In the genomic region with DNA sequence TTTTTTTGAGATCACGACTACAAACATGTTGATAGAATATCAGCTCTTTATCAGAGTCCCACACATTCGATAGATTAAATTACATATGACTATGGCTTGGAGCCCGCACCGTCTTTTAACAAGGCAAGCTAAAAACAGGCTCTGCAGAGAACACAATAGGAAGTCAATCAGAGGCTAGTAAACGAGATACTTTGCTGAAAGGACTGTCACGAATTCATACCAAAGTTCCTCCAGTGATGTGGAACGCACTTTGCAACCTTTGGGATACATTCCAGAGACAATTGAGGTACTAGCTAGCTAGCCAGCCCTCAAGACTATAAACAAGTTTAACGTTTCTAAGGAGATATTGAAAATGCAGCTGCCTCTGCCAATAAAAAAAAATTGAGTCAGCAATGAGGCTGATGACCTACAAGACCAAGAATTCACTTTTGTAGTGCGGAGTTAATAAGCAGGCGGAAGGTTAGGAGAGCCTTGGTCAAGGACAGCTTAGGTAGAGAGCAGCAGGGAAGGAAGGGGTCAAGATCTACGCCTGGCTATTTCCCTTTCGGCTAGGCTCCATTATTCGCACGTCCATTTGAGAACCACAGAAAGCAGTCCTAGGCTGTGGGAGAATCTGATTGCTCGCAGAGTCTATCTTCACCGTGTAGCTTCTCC, we compare ENCODE assay signal across 8 mouse cellular contexts. TPM values are rescaled to one million over a fixed set of nuclear protein-coding genes. Genes with fewer than 3 reads are reported as not detected.
DNase-seq lines count a peak whose midpoint lies in the region; ATAC-seq and TF ChIP-seq lines count a peak whose summit lies in the region.

No protein-coding gene starts in this region.

- ATAC-seq in heart, embryonic 11.5 days (replicated peaks; ENCODE audit: insufficient number of reproducible peaks, low FRiP score, low TSS enrichment), result no peak; the same call in 1 of the 2 replicates
- ATAC-seq in heart, embryonic 13.5 days (ENCODE audit: extremely low read depth, insufficient number of reproducible peaks, low FRiP score, low TSS enrichment), result no peak
- no peak for ATAC-seq in limb, embryonic 11.5 days (ENCODE audit: insufficient number of reproducible peaks, low FRiP score, low TSS enrichment, low read depth)
- no peak for ATAC-seq in monocyte, adult 5-6 weeks (replicated peaks; ENCODE audit: insufficient number of reproducible peaks, low FRiP score, low TSS enrichment, poor library complexity, severe bottlenecking)

- no peak for TF ChIP-seq POLR2A in olfactory bulb, adult 2 months (IDR thresholded peaks at IDR 0.05; ENCODE audit: insufficient read depth, low read depth, low read length)

- no peaks in the 10 kb centered on the region for H3K9me3 ChIP-seq in heart, embryonic 11.5 days (replicated peaks; ENCODE audit: control insufficient read depth, low read length)
- no peaks in the 10 kb centered on the region for H3K9me3 ChIP-seq in heart, embryonic 13.5 days
- H3K9me3 ChIP-seq in limb, embryonic 11.5 days (ENCODE audit: control insufficient read depth, low read length), result no peaks in the 10 kb centered on the region

- H3K27me3 ChIP-seq in heart, embryonic 11.5 days (ENCODE audit: control insufficient read depth, insufficient read depth, low read length), result no peaks in the 10 kb centered on the region
- no peaks in the 10 kb centered on the region for H3K27me3 ChIP-seq in heart, embryonic 13.5 days (replicated peaks)
- no peaks in the 10 kb centered on the region for H3K27me3 ChIP-seq in limb, embryonic 11.5 days (ENCODE audit: control insufficient read depth, insufficient read depth, low read length)

- no peak for DNase-seq in heart, adult 11 months
- DNase-seq in urinary bladder, postnatal 36 days (ENCODE audit: low spot score in 2 of 2), result peak; percentile 7 to 18
- no peak for DNase-seq in urinary bladder, postnatal 10 days (ENCODE audit: low spot score)
- peak; percentile 53 for DNase-seq in limb, embryonic 11.5 days (ENCODE audit: low spot score)

- peak overlapping the region; percentile 99 for H3K27ac ChIP-seq in heart, embryonic 11.5 days (ENCODE audit: low read depth, low read length)
- peak overlapping the region; percentile 99 for H3K27ac ChIP-seq in heart, embryonic 13.5 days (replicated peaks)
- peak overlapping the region; percentile 98 for H3K27ac ChIP-seq in limb, embryonic 11.5 days (replicated peaks; ENCODE audit: low read depth, low read length)
- H3K27ac ChIP-seq in olfactory bulb, adult 2 months (ENCODE audit: insufficient read depth, low read depth, low read length), result peak overlapping the region; percentile 96

- no peak for TF ChIP-seq CTCF in olfactory bulb, adult 2 months (IDR thresholded peaks at IDR 0.05; ENCODE audit: insufficient read depth, low read depth, low read length)

- peak overlapping the region; percentile 63 for H3K4me3 ChIP-seq in heart, embryonic 11.5 days (ENCODE audit: low read depth, low read length)
- H3K4me3 ChIP-seq in heart, embryonic 13.5 days, result peak overlapping the region; percentile 82
- H3K4me3 ChIP-seq in limb, embryonic 11.5 days (ENCODE audit: low read depth, low read length), result peak overlapping the region; percentile 82
- H3K4me3 ChIP-seq in olfactory bulb, adult 2 months (ENCODE audit: insufficient read depth, low read depth, low read length), result peak overlapping the region; percentile 50

- H3K4me2 ChIP-seq in heart, embryonic 11.5 days, result peak overlapping the region; percentile 81
- H3K4me2 ChIP-seq in heart, embryonic 13.5 days, result peak overlapping the region; percentile 87
- peak overlapping the region; percentile 40 for H3K4me2 ChIP-seq in limb, embryonic 11.5 days (ENCODE audit: low read depth, severe bottlenecking)

- WGBS in heart, embryonic 11.5 days (ENCODE audit: insufficient replicate concordance), result under 1% methylated on average over 16 of the region's 16 CpGs
- under 1% methylated on average over 16 of the region's 16 CpGs for WGBS in heart, embryonic 13.5 days
- WGBS in limb, embryonic 11.5 days, result 6% methylated on average over 16 of the region's 16 CpGs
- under 1% methylated on average over 16 of the region's 16 CpGs for WGBS in olfactory bulb, adult 2 months

- H3K9ac ChIP-seq in heart, embryonic 11.5 days (ENCODE audit: low read depth, low read length), result peak overlapping the region; percentile 68
- peak overlapping the region; percentile 86 for H3K9ac ChIP-seq in heart, embryonic 13.5 days
- peak overlapping the region; percentile 82 for H3K9ac ChIP-seq in limb, embryonic 11.5 days (ENCODE audit: low read length)

- no peaks in the 10 kb centered on the region for H3K36me3 ChIP-seq in heart, embryonic 11.5 days (ENCODE audit: control insufficient read depth, insufficient read depth, low read length)
- H3K36me3 ChIP-seq in heart, embryonic 13.5 days, result no peaks in the 10 kb centered on the region
- no peaks in the 10 kb centered on the region for H3K36me3 ChIP-seq in limb, embryonic 11.5 days (ENCODE audit: control insufficient read depth, insufficient read depth, low read length)

- peaks cover 5% of the 10 kb centered on the region for H3K4me1 ChIP-seq in heart, embryonic 11.5 days (ENCODE audit: control insufficient read depth, insufficient read depth, low read length)
- peaks cover 28% of the 10 kb centered on the region for H3K4me1 ChIP-seq in heart, embryonic 13.5 days
- peaks cover 4% of the 10 kb centered on the region; the same call in 1 of the 2 replicates for H3K4me1 ChIP-seq in limb, embryonic 11.5 days (ENCODE audit: control insufficient read depth, insufficient read depth, low read length)
- 0 out of 2 replicates have a peak, but pooled peaks cover 2% of the 10 kb centered on the region for H3K4me1 ChIP-seq in olfactory bulb, adult 2 months (ENCODE audit: control insufficient read depth, insufficient read depth, low read length)

RNA-seq across cellular contexts. Expression of a gene that starts 44.7 kb away (rescaled TPM):
- polyA plus RNA-seq in heart, embryonic 11.5 days (2014; fragmentation: Nextera tagmentation; extraction: Ambion mirVana), result 29.7 and 35.6 TPM in 2 replicates
- 23.1 and 25.7 TPM in 2 replicates for polyA plus RNA-seq in heart, embryonic 13.5 days (2015; fragmentation: Nextera tagmentation; extraction: Ambion mirVana)
- polyA plus RNA-seq in limb, embryonic 11.5 days (2014; fragmentation: Nextera tagmentation; extraction: Ambion mirVana), result 57.5 and 59.0 TPM in 2 replicates
- not detected in 2 replicates for polyA plus RNA-seq in olfactory bulb, adult 2 months (2012; ENCODE audit: insufficient read depth, insufficient read length, low replicate concordance, missing spikeins)
- total RNA-seq in monocyte, adult 5-6 weeks (2017), result 88.0 to 131 TPM (median 96.2 TPM) in 3 replicates

Comparison
In these comparisons a context has a peak if more than half of its experiments do, and no peak if none do; other contexts are left out.
1. DNase-seq: peak in urinary bladder, postnatal 36 days (2 of 2) and limb, embryonic 11.5 days (single experiment); none in heart, adult 11 months (single experiment) and urinary bladder, postnatal 10 days (single experiment).
2. Peak in every context shown above with its lines, with median percentiles within 50 percentile points of each other: H3K27ac ChIP-seq, H3K4me2 ChIP-seq, H3K4me3 ChIP-seq and H3K9ac ChIP-seq.